Mouse (Mus musculus): Measurements from ENCODE around the gene Ifi35.
"Not testable (repeated sequence)": the region's sequence is repeated elsewhere in the genome, so short reads cannot be mapped to it uniquely, and the experiment has no call there.

Gene Ifi35

GRCm38 (mm10) chr11:101458217-101458616 is 10.0 kb downstream of the Ifi35 start:
- no peak for DNase-seq (ENCODE audit: low read depth, low spot score)
- peaks cover 11% of the 10 kb centered on the region for H3K36me3 ChIP-seq (ENCODE audit: control insufficient read depth, insufficient read depth, low read length, poor library complexity, severe bottlenecking)

GRCm38 (mm10) chr11:101459716-101460115 is 11.5 kb downstream of the Ifi35 start:
- no peak for DNase-seq (ENCODE audit: low read depth, low spot score)
- peaks cover 10% of the 10 kb centered on the region for H3K36me3 ChIP-seq (ENCODE audit: control insufficient read depth, insufficient read depth, low read length, poor library complexity, severe bottlenecking)
- H3K27me3 ChIP-seq (ENCODE audit: control insufficient read depth, insufficient read depth, low read length, poor library complexity, severe bottlenecking) = no peaks in the 10 kb centered on the region

More at GRCm38 (mm10) chr11:101458217-101458616, 10.0 kb downstream of the Ifi35 start:
- H3K27me3 ChIP-seq (ENCODE audit: control insufficient read depth, insufficient read depth, low read length, poor library complexity, severe bottlenecking) = no peaks in the 10 kb centered on the region

GRCm38 (mm10) chr11:101460321-101460720 is 12.1 kb downstream of the Ifi35 start:
- Histone ChIP-seq H3K27me3 (ENCODE audit: control insufficient read depth, insufficient read depth, low read length, poor library complexity, severe bottlenecking) (no peaks in the 10 kb centered on the region), H3K36me3 (ENCODE audit: control insufficient read depth, insufficient read depth, low read length, poor library complexity, severe bottlenecking) (peaks cover 10% of the 10 kb centered on the region)
- DNase-seq (ENCODE audit: low read depth, low spot score) = no peak

GRCm38 (mm10) chr11:101462141-101462540 is 13.9 kb downstream of the Ifi35 start:
- no peak for DNase-seq (ENCODE audit: low read depth, low spot score)

GRCm38 (mm10) chr11:101462583-101463440 is 14.6 kb downstream of the Ifi35 start:
- Histone ChIP-seq H3K36me3 (ENCODE audit: control insufficient read depth, insufficient read depth, low read length, poor library complexity, severe bottlenecking) (peaks cover 6% of the 10 kb centered on the region; the same call in 1 of the 2 replicates), H3K27me3 (ENCODE audit: control insufficient read depth, insufficient read depth, low read length, poor library complexity, severe bottlenecking) (peaks cover under 1% of the 10 kb centered on the region; the same call in 1 of the 2 replicates)
- peak; percentile 29 for DNase-seq (ENCODE audit: low read depth, low spot score)

More at GRCm38 (mm10) chr11:101462141-101462540, 13.9 kb downstream of the Ifi35 start:
- Histone ChIP-seq H3K27me3 (ENCODE audit: control insufficient read depth, insufficient read depth, low read length, poor library complexity, severe bottlenecking) (no peaks in the 10 kb centered on the region), H3K36me3 (ENCODE audit: control insufficient read depth, insufficient read depth, low read length, poor library complexity, severe bottlenecking) (peaks cover 8% of the 10 kb centered on the region)

GRCm38 (mm10) chr11:101464211-101465100 is 16.2 kb downstream of the Ifi35 start, which contains the start of gene Rnd2:
Gene Rnd2, plus strand, starts transcription at chr11:101464999.
- peaks cover 2% of the 10 kb centered on the region; the same call in 1 of the 2 replicates for H3K36me3 ChIP-seq (ENCODE audit: control insufficient read depth, insufficient read depth, low read length, poor library complexity, severe bottlenecking)
- H3K27me3 ChIP-seq (ENCODE audit: control insufficient read depth, insufficient read depth, low read length, poor library complexity, severe bottlenecking) = peaks cover 4% of the 10 kb centered on the region; the same call in 1 of the 2 replicates
- peak; percentile 19 for DNase-seq (ENCODE audit: low read depth, low spot score)

- peaks cover 2% of the 10 kb centered on the region; the same call in 1 of the 2 replicates for H3K36me3 ChIP-seq (ENCODE audit: control insufficient read depth, insufficient read depth, low read length, poor library complexity, severe bottlenecking)
- peaks cover 4% of the 10 kb centered on the region; the same call in 1 of the 2 replicates for H3K27me3 ChIP-seq (ENCODE audit: control insufficient read depth, insufficient read depth, low read length, poor library complexity, severe bottlenecking)
- peak; percentile 83 for DNase-seq (ENCODE audit: low read depth, low spot score)
These were observed 17.1 kb downstream of the Ifi35 start for GRCm38 (mm10) chr11:101465101-101465868.

- H3K27me3 ChIP-seq (ENCODE audit: control insufficient read depth, insufficient read depth, low read length, poor library complexity, severe bottlenecking) = peaks cover 4% of the 10 kb centered on the region; the same call in 1 of the 2 replicates
These were observed 17.8 kb downstream of the Ifi35 start, which contains the start of gene Vat1 for GRCm38 (mm10) chr11:101465869-101466551. Gene Vat1, minus strand, starts transcription at chr11:101466230.

GRCm38 (mm10) chr11:101466552-101466950 is 18.3 kb downstream of the Ifi35 start:
- not testable (repeated sequence) for DNase-seq (ENCODE audit: low read depth, low spot score)

More at GRCm38 (mm10) chr11:101465869-101466551, 17.8 kb downstream of the Ifi35 start, which contains the start of gene Vat1:
- peaks cover 2% of the 10 kb centered on the region; the same call in 1 of the 2 replicates for H3K36me3 ChIP-seq (ENCODE audit: control insufficient read depth, insufficient read depth, low read length, poor library complexity, severe bottlenecking)
- peak; percentile 80 for DNase-seq (ENCODE audit: low read depth, low spot score)

GRCm38 (mm10) chr11:101467477-101468262 is 19.5 kb downstream of the Ifi35 start:
- H3K36me3 ChIP-seq (ENCODE audit: control insufficient read depth, insufficient read depth, low read length, poor library complexity, severe bottlenecking) = no peaks in the 10 kb centered on the region
- H3K27me3 ChIP-seq (ENCODE audit: control insufficient read depth, insufficient read depth, low read length, poor library complexity, severe bottlenecking) = peaks cover 4% of the 10 kb centered on the region; the same call in 1 of the 2 replicates
- DNase-seq (ENCODE audit: low read depth, low spot score) = peak; percentile 71

More at GRCm38 (mm10) chr11:101466552-101466950, 18.3 kb downstream of the Ifi35 start:
- not testable (repeated sequence) for H3K36me3 ChIP-seq (ENCODE audit: control insufficient read depth, insufficient read depth, low read length, poor library complexity, severe bottlenecking); H3K27me3 ChIP-seq (ENCODE audit: control insufficient read depth, insufficient read depth, low read length, poor library complexity, severe bottlenecking)

GRCm38 (mm10) chr11:101468263-101468688 is 20.1 kb downstream of the Ifi35 start:
- DNase-seq (ENCODE audit: low read depth, low spot score) = no peak
- peaks cover 4% of the 10 kb centered on the region; the same call in 1 of the 2 replicates for H3K27me3 ChIP-seq (ENCODE audit: control insufficient read depth, insufficient read depth, low read length, poor library complexity, severe bottlenecking)
- no peaks in the 10 kb centered on the region for H3K36me3 ChIP-seq (ENCODE audit: control insufficient read depth, insufficient read depth, low read length, poor library complexity, severe bottlenecking)

GRCm38 (mm10) chr11:101468731-101469130 is 20.5 kb downstream of the Ifi35 start:
- Histone ChIP-seq H3K27me3 (ENCODE audit: control insufficient read depth, insufficient read depth, low read length, poor library complexity, severe bottlenecking) (peaks cover 4% of the 10 kb centered on the region; the same call in 1 of the 2 replicates), H3K36me3 (ENCODE audit: control insufficient read depth, insufficient read depth, low read length, poor library complexity, severe bottlenecking) (no peaks in the 10 kb centered on the region)
- DNase-seq (ENCODE audit: low read depth, low spot score) = peak; percentile 16

All from splenic B cell, adult 2 months (primary cell).